Mouse (Mus musculus) olfactory bulb, adult 2 months (tissue): ENCODE data around the gene Plekhf1. TPM values are rescaled to one million over a fixed set of nuclear protein-coding genes. Genes with fewer than 3 reads are reported as not detected.
A peak's percentile ranks its signal among the peaks of the same experiment; 100 is the strongest.

Experiments
- H3K27ac ChIP-seq: fragments of 200-500 bp; 2 replicates; pipeline ENCODE4 v1.5.1; 2012; ENCODE audit warnings: low read depth, low read length; ENCODE audit not compliant: insufficient read depth
- H3K4me1 ChIP-seq: fragments of 200-500 bp; 2 replicates; pipeline ENCODE4 v1.6.1; 2012; ENCODE audit warnings: low read length; ENCODE audit not compliant: control insufficient read depth, insufficient read depth
- H3K4me3 ChIP-seq: fragments of 200-500 bp; 2 replicates; pipeline ENCODE4 v1.5.1; 2012; ENCODE audit warnings: mild to moderate bottlenecking, low read depth, low read length, moderate library complexity; ENCODE audit not compliant: insufficient read depth
- CTCF ChIP-seq: fragments of 200-500 bp; IDR thresholded peaks from 2 replicates; pipeline ENCODE4 v1.5.1; 2012; ENCODE audit warnings: low read depth, mild to moderate bottlenecking, low read length, moderate library complexity; ENCODE audit not compliant: insufficient read depth
- POLR2A ChIP-seq: fragments of 200-500 bp; IDR thresholded peaks from 2 replicates; pipeline ENCODE4 v1.6.1; 2012; ENCODE audit warnings: mild to moderate bottlenecking, low read depth, low read length, moderate library complexity; ENCODE audit not compliant: insufficient read depth
- WGBS: fragments of 180-500 bp; shearing (Covaris S2); methylation state at CpG from one replicate; pipeline ENCODE4 v1.1.7; 2018; 5-methylcytosine and 5-hydroxymethylcytosine counted together
- polyA plus RNA-seq: library from polyadenylated mRNA; stranded (reverse); fragments of >200 nt; gene quantifications from 2 replicates; pipeline ENCODE4 v1.2.4, GENCODE M21; 2012; ENCODE audit warnings: low replicate concordance; ENCODE audit not compliant: missing spikeins, insufficient read depth, insufficient read length

Plekhf1 gene
- polyA plus RNA-seq, 1 experiment = not detected

DNA sequence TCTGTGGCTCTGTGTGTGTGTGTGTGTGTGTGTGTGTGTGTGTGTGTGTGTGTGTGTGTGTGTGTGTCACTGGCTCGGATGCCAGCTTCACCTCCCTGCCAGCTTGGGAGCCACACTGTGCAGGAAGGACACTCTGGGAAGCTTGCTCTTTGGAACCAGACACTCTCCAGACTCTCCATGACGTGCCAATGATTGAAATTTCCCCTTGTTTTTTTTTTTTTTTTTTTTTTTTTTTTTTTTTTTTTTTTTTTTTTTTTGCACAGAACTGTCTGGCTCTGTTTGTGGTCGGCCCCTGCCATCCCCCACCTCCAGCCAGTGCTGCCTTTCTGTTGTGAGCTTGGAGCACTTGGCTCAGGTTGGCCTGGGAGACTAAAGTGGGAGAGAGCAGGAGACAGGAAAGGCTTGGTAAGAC, 15.2 kb downstream of the Plekhf1 start:
- Histone ChIP-seq H3K4me3 (no peak overlapping the region), H3K4me1 (peaks cover 13% of the 10 kb centered on the region), H3K27ac (no peak overlapping the region)
- WGBS = 61% methylated on average over 3 of the region's 3 CpGs
- TF ChIP-seq POLR2A (no peak), CTCF (no peak)

- 83% methylated on average over 11 of the region's 11 CpGs for WGBS
- TF ChIP-seq CTCF (no peak), POLR2A (no peak)
- no peak overlapping the region for H3K27ac ChIP-seq
Measured at GRCm38 (mm10) chr7:38209478-38210152, 18.2 kb downstream of the Plekhf1 start.

DNA sequence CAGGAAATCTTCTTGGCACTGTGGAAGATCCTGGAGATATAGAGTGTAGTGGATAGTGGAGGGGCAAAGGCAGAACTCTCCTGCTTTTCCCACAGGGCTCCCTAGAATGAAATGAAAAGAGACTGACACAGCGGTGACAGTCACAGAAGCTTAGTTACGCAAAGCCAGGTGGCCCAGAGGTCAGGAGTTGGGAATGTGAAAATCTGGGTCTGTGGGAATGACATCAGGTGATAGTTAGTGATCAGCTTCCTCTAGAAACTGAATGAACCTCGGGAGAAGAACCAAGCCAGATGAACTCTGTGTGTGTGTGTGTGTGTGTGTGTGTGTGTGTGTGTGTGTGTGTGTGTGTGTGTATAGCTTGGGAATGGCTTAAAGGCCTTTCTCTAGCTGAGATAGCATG, 18.8 kb downstream of the Plekhf1 start:
- WGBS = 83% methylated on average over 3 of the region's 3 CpGs
- Histone ChIP-seq H3K27ac (no peak overlapping the region), H3K4me3 (no peak overlapping the region), H3K4me1 (0 out of 2 replicates have a peak, but pooled peaks cover 3% of the 10 kb centered on the region)
- TF ChIP-seq CTCF (no peak), POLR2A (no peak)

More at GRCm38 (mm10) chr7:38209478-38210152, 18.2 kb downstream of the Plekhf1 start:
- Histone ChIP-seq H3K4me3 (no peak overlapping the region), H3K4me1 (peaks cover 3% of the 10 kb centered on the region; the same call in 1 of the 2 replicates)

GRCm38 (mm10) chr7:38206564-38206963, 21.3 kb downstream of the Plekhf1 start:
- no peaks in the 10 kb centered on the region for H3K4me1 ChIP-seq
- no peak for TF ChIP-seq CTCF
- TF ChIP-seq POLR2A = no peak
- 91% methylated on average over 3 of the region's 3 CpGs for WGBS
- H3K4me3 ChIP-seq = no peak overlapping the region
- no peak overlapping the region for H3K27ac ChIP-seq

GRCm38 (mm10) chr7:38205801-38206200, 22.0 kb downstream of the Plekhf1 start:
- 50% methylated on average over 2 of the region's 2 CpGs for WGBS
- Histone ChIP-seq H3K27ac (no peak overlapping the region), H3K4me1 (0 out of 2 replicates have a peak, but pooled peaks cover under 1% of the 10 kb centered on the region), H3K4me3 (no peak overlapping the region)
- TF ChIP-seq CTCF = no peak
- no peak for TF ChIP-seq POLR2A

DNA sequence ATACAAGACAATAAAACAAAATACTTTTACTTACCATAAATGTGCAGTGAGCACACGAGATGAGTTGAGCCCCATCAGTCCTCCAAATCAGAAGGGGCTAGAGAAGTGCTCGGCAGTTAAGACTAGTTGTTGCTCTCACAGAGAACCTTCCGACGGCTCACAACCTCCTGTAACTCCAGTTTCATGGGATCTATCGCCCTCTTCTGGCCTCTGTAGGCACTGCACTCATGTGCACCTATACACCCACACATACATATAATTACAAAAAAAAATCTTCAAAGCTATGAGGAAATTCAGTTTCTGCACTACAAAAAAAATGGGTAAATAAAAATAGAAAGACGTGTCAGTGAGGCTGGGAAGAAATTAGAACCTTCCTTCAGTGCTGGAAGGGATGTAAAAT, 23.5 kb downstream of the Plekhf1 start:
- Histone ChIP-seq H3K4me1 (peaks cover 4% of the 10 kb centered on the region; the same call in 1 of the 2 replicates), H3K4me3 (no peak overlapping the region), H3K27ac (no peak overlapping the region)
- 82% methylated on average over 6 of the region's 6 CpGs for WGBS
- TF ChIP-seq POLR2A (no peak), CTCF (no peak)

GRCm38 (mm10) chr7:38201290-38201658, 26.5 kb downstream of the Plekhf1 start:
- H3K4me3 ChIP-seq = no peak overlapping the region
- no peak overlapping the region for H3K27ac ChIP-seq
- peaks cover 4% of the 10 kb centered on the region; the same call in 1 of the 2 replicates for H3K4me1 ChIP-seq
- 20% methylated on average over 3 of the region's 3 CpGs for WGBS
- TF ChIP-seq CTCF = no peak
- TF ChIP-seq POLR2A = no peak

DNA sequence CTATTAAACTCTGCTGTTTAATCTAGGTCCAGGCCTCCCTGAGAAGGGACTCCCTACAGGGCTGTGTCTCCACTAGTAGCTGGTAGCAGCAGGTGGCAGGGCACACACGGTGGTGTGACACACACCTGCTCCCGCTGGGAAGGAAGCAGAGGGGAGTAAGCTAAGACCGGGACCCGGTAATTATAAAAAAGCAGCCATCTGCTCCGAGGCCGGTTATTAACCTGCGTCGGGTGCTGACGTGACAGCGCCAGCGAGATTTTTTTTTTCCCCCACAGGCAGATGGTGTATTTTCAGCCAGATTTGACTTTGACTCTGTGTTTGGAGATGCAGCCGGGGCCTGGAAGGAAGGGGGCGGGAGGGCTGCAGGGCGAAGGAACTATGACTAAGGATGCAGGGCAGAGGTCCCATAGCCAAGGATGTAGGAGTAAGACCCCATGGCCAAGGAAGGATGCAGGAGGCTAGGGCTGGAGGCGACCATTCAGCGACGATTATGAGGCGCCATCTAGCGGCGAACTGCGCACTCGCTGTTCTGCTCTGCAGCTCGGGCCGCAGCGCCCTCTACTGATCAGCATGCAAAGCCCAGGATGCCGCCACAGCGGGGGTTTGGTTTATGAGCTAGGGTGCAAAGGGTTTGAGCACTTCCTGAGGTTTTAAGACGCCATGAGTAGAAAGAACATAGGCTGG, 27.1 kb downstream of the Plekhf1 start:
- Histone ChIP-seq H3K27ac (no peak overlapping the region), H3K4me1 (peaks cover 4% of the 10 kb centered on the region; the same call in 1 of the 2 replicates), H3K4me3 (peak overlapping the region; percentile 40)
- under 1% methylated on average over 28 of the region's 28 CpGs for WGBS
- TF ChIP-seq POLR2A (no peak), CTCF (peak; percentile 99)
